Mouse (Mus musculus) brain, embryonic 14.5 days (tissue): ENCODE measurements around the gene Myo1b. TPM values are rescaled to one million over a fixed set of nuclear protein-coding genes. Genes with fewer than 3 reads are reported as not detected.
"Not testable (repeated sequence)": the region's sequence is repeated elsewhere in the genome, so short reads cannot be mapped to it uniquely, and the experiment has no call there.

Source experiments
- DNase-seq: peaks from one replicate; pipeline ENCODE4 v3.0.0-alpha.2; 2011; ENCODE audit warnings: low read depth
- CTCF ChIP-seq: fragments of 200-500 bp; IDR thresholded peaks from 2 replicates; pipeline ENCODE4 v1.5.1; 2012; ENCODE audit warnings: inconsistent platforms, mild to moderate bottlenecking, moderate library complexity, borderline replicate concordance; ENCODE audit not compliant: insufficient read depth, insufficient read length; ENCODE audit errors: extremely low read depth
- POLR2A ChIP-seq: fragments of 200-500 bp; IDR thresholded peaks from 2 replicates; pipeline ENCODE4 v1.6.1; 2012; ENCODE audit warnings: mild to moderate bottlenecking, inconsistent platforms, borderline replicate concordance; ENCODE audit not compliant: poor library complexity, insufficient read depth, insufficient read length, severe bottlenecking; ENCODE audit errors: extremely low read depth
- polyA plus RNA-seq: library from polyadenylated mRNA; depleted of rRNA; stranded (reverse); fragments of >200 nt; gene quantifications from 2 replicates; pipeline ENCODE4 v1.2.3, GENCODE M21; 2012

Myo1b gene
- polyA plus RNA-seq, 1 experiment: 59.1 TPM

DNA sequence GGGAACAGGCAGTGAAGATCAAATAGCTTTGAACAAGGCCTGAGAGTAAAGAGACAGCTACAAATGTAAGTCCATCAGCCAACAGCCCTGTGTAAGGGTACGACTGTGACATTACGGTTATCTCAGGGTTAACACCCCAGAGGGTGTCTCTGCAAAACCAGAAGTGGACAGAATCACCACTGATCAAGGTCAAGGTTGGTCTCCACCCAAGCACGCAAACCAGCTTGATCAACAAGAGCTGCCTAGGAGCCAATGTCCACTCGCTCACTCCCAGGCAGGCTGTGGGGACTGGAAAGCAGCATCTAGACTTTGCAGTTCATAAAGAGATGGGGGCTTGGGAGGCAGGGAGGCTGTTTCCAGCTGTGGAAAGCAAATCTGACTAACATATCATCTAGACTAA is 23.9 kb downstream of the Myo1b start:
- no peak for DNase-seq
- no peak for TF ChIP-seq CTCF
- no peak for TF ChIP-seq POLR2A

GRCm38 (mm10) chr1:51888046-51888813 is 27.6 kb downstream of the Myo1b start:
- DNase-seq: peak; percentile 53
- no peak for TF ChIP-seq POLR2A
- TF ChIP-seq CTCF: no peak

DNA sequence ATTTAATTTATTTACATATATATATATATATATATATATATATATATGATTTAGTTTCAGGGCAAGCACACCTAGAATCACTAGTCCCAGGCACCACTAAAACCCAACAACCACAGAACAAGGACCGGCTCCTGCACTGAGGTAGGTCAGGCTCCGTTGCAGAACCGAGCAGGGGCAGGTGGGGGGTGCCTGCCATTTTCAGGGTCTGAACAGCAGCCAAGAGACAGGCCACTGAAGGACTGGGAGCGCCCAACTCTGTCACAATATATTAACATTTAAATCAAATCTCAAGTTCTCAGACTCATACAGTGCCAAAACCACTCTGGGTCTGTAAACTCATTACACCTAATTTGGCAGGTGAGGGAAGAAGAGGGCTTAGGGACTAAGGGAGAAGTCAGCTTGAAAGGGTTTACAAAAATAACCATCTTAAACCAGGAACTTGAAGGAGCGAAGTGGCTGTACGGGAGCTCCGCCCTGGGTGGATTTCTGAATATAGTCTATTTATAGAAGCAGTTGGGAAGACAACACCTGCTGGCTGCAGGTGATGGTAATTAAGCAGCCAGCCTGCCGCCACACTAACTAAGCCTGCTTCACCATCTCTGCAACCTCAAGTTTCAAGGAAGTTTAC is 30.4 kb downstream of the Myo1b start:
- TF ChIP-seq CTCF (no peak), POLR2A (no peak)
- DNase-seq: no peak

GRCm38 (mm10) chr1:51883211-51883610 is 32.7 kb downstream of the Myo1b start:
- TF ChIP-seq CTCF: no peak
- no peak for TF ChIP-seq POLR2A
- DNase-seq: no peak

DNA sequence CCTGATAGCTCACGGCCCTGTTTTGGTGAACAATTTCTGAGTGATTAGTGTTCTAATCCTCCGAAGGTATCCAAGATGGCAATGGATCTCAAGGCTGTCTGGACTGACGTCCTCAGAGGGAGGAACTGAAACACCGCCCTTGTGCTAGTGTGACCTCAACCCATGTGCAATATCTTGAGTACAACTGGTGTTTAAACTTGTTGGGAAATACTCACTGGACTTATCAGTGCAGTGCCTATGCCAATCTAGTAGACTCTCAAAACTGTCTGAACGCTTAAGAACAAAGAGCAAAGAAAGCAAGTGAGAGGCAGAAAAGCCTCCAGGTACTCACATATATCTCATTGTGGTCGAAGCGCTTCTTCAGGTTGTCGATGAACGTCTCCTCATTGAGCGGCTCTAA is 33.1 kb downstream of the Myo1b start:
- TF ChIP-seq CTCF (no peak), POLR2A (no peak)
- DNase-seq: no peak

DNA sequence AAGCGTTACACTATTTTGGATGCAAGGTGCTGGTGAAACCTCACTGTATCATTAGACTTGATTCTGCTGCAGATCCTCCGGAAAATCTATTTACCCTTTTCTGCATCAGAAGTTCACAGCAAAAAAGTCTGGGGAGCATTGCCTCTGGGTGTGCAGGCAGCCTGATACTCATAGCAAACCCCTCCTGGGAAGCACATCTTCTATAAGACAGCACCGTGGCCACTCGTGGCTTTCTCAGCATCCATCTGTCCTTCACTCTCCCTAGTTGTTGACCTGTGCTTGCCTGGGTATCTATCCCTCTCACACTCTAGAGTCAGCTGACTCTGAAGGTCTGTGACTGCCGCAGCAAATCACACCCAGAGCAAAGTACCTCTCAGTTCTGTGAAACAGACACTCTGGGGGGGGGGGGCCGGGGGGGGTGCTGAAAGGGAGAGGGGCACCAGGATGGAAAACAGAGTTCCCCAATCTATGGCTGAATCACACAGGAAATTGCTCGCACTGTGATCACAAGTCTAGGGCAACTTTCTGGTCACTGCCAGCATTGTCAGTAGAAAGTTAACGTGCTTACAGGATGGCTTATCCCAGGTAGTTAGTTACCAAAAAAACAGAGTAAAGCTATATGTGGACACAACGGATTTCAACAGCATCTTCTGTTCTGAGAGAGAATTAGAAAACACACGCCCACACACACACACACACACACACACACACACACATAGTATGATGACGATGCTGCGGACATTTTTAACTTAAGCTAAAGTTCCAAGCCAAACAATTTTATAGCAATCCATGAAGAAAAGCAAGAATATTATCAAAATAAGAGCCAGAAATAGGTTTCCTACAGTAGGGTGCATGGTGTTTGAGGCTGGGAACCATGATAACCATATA is 35.7 kb downstream of the Myo1b start:
- DNase-seq: no peak
- TF ChIP-seq POLR2A (no peak), CTCF (no peak)

DNA sequence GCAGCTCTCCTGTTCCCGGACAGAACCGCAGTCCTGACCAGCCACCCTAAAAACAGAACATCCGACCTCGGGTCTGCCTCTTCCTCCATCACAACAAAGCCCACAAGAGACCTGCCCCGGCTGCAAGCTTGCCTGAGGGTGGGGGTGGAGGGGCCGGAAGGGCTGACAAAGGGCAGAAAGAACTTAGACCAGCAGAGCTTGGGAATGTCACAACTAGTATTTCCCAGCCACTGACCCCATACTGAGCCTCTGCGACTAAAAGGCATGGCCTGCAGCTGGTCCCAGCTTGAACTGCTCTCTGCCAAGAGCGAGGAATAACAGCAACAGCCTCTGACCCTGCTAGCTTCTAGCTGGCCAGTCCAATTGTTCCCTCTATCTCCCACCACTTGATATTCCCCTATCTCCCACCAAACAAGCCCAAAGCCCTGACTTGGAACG is 36.5 kb downstream of the Myo1b start:
- TF ChIP-seq CTCF (no peak), POLR2A (no peak)
- peak; percentile 39 for DNase-seq

DNA sequence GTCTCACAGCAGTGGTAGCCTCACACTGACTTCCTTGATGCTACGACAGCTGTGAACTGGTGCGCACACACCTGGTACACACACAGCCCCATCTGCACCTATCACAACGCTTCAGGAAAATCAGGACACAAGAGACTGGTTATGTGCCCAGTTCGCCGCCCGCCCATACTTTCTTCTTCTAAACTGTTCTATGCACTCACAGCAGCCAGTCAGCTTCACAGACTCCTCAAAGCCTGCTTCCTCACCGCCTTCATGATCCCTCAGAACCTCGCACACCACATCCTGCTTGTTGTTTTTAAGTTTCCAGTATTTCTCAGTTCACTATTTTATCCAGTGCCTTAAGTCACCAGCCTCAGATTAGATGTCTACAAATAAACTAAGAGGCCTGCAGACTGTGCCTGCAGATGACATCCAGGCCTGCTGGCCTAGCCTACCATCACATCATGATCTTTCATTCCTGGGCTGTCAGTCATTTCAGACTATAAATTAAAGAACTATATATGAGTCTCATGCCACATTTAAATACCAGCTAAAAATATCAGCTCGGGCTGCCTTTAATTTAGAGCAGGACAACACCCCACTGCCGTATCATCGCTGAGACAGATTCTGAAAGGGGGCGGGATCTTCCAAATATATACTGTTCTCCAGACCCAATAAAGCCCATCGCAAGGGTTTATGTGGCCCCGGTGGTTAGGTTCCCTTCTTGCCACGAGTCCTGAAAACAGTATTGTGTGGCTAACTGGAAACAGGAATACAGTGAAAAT is 40.2 kb downstream of the Myo1b start:
- TF ChIP-seq POLR2A: no peak
- TF ChIP-seq CTCF: no peak
- DNase-seq: no peak

GRCm38 (mm10) chr1:51872493-51873261 is 43.2 kb downstream of the Myo1b start:
- no peak for TF ChIP-seq POLR2A
- no peak for TF ChIP-seq CTCF
- no peak for DNase-seq

DNA sequence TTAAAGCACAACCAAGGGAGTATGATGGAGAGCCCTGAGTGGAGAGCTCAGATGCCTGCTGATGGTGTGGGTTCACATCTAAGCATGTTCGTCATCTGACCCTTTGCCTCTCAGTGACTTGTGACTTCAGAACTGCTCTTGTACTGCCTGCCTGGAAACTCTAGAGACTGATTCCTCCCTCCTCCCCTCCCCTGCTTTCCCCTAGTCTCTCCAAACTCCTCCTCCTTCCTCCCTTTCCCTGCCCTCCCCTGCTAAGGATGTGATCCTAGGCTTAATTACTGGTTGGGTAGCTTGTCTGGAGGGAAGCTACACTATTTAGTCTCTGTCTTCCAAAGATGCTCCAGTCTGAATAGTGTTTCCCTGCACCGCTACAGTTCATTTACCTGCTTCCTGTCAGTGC is 44.6 kb downstream of the Myo1b start:
- DNase-seq: not testable (repeated sequence)
